Mouse (Mus musculus) ZHBTc4 (cell line): ENCODE results near the gene Pkd1.

Experiments
- DNase-seq: peaks from one replicate; pipeline ENCODE4 v3.0.0-alpha.2; 2011; ENCODE audit warnings: low read depth, low spot score

Pkd1 gene

GRCm38 (mm10) chr17:24644875-24645721 lies 95.5 kb downstream of the Pkd1 start:
- no peak for DNase-seq

DNA sequence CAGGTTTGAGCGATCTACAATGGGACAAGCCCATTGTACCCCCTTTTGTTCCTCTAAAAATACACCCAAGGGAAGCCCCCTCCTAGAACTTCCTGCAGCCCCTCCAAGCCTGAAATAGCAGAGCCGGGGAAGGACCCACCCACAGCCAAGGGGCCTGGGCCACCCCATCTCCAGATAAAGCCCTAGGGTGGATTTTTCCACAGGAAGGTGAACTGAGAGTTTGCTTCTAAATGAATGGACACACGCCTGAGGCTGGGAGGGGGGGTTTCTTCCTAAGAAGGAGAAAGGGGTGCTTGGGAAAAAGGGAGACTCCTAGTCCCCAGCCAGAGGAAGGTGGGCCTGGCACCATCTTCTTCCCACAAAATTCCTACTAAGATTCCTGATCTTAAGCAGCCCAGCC lies 96.3 kb downstream of the Pkd1 start:
- DNase-seq = no peak
